Mouse (Mus musculus) heart, postnatal 36 days (tissue): Measurements from ENCODE around the gene Ppdpf. TPM values are rescaled to one million over a fixed set of nuclear protein-coding genes. Genes with fewer than 3 reads are reported as not detected.
"Not testable (repeated sequence)": the region's sequence is repeated elsewhere in the genome, so short reads cannot be mapped to it uniquely, and the experiment has no call there.

ENCODE experiments used
- DNase-seq, 2 experiments: peaks; one replicate each; pipeline ENCODE4 v3.0.0; 2021 to 2022
- intact Hi-C: fragments of 180-260 bp; cut with DNase I; formaldehyde crosslinking; loops from one replicate; pipeline ENCODE4 v1.15.1; 2025
- total RNA-seq, 2 experiments: library from RNA; stranded (reverse); gene quantifications; 2 replicates each; pipeline ENCODE4 v1.2.3; 2021

The Ppdpf gene
- total RNA-seq, 2 experiments from 2014 or later, result 49.4 to 52.6 TPM

DNA sequence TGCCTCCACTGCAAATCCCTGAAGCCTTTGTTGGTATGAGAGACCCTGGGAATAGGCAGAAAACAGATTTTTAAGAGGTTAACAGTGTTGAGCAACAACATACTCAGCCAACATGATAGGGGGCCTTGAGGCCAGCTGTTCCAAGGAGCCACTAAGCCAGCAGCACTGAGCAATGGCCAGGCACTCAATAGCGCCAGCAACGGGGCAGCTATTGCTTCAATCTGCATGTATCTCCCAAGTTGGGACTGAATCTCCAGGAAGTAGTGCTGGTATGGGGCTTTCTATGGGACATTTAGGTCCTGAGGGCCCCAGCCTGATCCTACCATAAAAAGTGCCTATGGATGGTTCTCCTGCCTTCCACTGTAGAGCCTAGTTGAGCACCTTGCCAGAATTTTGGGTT is 28.6 kb upstream of the Ppdpf start:
- intact Hi-C loops, result no loop called here
- DNase-seq, result no peak

DNA sequence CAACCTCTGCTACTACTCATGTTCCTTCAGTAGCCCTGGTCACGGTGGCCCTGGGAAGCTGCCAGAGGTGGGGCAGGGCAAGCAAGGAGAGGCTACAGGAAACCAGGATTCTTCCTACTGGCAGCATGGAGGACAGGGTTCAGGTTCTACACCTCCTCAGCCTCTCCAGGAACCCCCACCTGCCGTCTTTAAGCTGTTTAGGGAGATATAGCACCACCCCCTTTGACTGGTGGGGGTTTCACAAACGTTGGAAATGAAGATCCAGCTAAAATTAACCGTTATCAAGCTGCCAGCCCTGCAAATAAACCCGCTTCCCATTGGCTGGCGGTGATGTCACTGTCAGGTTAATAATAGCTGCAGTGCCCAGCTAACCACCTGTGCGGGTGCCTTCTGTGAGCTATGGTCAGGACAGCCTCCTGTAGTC is 27.9 kb upstream of the Ppdpf start:
- DNase-seq, result no peak
- intact Hi-C loops, result no loop called here

DNA sequence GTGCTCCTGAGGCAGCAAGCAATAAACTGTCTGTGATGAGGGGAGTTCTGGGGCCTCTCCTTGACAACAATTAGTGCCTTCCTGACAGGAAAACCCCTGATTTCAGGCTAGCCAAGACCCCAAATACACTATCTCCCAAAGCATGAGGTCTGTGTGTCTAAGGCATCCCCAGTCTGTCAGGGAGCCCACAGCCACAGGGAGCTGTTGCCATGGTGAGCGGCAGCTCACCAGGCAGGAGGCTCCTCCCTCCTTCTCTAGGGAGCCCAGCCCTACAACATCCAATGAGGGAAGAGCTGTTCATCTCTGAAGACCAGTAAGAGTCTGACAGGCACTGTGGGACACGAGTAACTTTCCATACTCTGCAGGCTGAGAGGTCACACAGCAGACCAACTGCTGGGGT is 27.3 kb upstream of the Ppdpf start:
- intact Hi-C loops, result no loop called here
- DNase-seq, result no peak

DNA sequence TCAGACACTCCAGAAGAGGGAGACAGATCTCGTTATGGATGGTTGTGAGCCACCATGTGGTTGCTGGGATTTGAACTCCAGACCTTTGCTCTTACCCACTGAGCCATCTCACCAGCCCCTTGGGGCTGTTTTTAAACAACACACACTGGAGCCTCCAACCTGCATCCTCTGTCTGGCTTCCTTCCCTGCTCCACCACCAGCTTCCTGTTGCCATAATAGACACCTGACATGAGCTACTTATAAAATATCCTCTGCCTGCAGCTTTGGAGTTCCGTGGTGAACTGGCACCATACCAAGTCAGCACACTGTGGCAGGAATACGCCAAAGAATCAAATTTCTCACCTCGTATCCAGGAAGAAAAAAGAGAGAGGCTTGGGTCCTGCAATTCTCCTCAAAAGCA is 26.2 kb upstream of the Ppdpf start:
- intact Hi-C loops, result no loop called here
- no peak for DNase-seq

DNA sequence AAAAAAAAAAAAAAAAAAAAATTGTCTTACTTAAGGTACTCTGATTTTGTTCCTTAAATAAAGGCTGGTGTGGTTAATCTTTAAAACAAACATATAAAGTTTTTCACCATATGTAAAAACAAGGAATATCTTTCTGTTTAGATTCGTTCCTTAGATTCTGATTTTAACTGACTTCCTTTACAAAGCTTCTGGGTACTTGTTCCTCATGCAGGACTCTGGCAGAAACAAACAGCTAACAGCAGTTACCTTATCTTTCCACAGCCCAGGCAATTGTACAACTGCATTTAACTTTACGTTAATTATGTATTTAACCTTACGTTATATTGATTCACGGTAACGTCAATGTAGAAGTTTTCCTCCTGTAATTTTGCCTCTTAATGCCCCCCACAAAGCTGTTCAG is 20.6 kb upstream of the Ppdpf start:
- intact Hi-C loops, result no loop called here
- no peak for DNase-seq

DNA sequence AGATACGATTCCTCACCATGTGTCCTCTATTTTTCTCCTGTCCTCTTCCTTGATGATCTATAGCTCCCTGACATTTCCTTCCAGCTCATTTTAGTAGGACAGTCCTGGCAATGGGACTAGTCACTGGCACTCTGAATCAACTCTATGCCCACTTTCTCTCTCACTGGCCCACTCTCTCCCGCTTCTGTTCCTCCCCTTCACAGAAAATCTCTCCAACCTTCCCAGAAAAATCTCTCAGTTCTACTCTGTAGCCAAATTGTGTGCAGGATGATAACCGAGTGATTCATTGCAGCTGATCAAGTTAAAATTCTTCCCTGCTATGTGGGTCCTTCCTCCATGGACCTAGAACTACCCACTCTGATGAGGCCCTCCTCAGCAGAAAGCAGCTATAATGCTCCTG is 12.4 kb upstream of the Ppdpf start:
- intact Hi-C loops, result no loop called here
- no peak for DNase-seq

DNA sequence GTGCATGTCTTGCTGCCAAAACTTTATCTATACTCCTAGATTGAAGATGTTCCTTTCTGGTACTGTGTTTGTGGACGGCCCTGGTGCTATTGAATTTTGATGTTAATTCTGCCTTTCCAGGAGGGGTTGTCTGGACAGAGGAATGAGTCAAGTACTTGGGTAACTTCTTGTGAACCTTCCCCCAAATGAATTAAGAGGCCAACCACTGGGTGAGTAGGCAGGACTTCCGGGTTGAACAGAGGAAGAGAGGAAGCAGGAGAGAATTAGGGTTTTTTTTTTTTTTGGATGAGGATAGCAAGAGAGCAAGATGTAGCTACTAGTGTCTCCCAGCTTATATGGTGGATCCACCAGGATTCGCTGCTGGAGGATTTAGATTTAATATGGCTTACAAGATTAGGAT is 9.0 kb upstream of the Ppdpf start:
- intact Hi-C loops, result no loop called here
- no peak for DNase-seq

DNA sequence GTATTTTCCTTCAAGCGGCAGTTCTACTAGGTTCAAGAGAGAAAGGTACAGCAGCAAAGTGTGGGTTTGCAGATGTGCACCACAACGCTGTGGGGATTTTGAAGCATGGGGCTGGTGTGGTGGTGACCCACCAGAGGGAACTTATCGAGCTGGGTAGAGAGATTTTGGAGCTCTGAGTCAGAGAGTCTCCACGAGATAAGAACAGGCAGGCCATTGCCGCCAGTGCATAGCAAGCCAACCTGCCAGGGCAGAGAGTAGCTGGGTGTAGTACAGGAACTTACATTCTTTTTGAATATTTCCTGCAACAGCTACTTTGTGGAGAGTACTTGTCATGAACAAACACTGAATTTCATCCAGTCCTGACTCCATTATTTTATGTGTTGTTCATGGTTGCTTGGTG is 8.6 kb upstream of the Ppdpf start:
- DNase-seq, result no peak
- intact Hi-C loops, result no loop called here

DNA sequence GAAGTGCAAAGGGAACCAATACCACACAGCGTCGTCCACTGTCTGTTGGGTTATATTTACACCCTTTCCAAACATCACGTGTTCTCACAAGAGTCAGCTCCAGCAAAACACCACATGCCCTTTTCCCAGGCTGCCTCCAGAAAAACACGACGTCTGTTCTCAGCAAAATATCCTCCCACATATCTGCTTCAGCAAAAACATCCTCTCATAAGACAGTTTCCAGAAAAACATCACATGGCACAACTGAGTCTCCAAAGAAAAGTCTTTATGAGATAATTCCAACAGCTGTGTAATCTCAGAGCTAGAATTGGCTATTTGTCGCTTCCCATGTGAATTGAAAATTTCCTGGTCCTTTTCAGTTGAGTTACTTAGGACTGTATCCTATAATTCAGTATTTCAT is 6.1 kb upstream of the Ppdpf start:
- peak in 1 of 2 experiments; percentile 21 for DNase-seq
- intact Hi-C loops, result no loop called here

DNA sequence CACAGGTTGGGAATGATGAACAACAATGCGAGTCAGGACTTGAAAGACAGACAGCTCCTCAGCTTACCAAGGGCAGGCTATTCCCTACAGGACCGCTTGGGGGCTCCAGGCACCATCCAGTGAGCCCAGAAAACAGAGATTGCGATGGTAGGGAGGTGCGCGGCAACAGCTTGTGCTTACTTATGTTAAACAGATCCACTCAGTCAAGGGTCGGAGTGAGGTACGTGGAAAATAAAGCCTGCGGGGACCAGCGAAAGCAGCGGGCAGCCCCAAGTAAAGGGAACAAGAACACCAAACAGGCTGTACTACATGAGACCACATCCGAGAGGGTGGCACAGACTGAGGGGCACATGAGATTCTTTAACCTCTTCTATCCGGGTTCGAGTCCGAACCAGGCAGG is 412 bp upstream of the Ppdpf start:
- intact Hi-C loops, result loop anchor here (1.0 to 5.0 kb wide), 4 partner anchors 102 to 411 kb away; partner anchors contain the start of genes Gmeb2, Rtel1 and Samd10

DNA sequence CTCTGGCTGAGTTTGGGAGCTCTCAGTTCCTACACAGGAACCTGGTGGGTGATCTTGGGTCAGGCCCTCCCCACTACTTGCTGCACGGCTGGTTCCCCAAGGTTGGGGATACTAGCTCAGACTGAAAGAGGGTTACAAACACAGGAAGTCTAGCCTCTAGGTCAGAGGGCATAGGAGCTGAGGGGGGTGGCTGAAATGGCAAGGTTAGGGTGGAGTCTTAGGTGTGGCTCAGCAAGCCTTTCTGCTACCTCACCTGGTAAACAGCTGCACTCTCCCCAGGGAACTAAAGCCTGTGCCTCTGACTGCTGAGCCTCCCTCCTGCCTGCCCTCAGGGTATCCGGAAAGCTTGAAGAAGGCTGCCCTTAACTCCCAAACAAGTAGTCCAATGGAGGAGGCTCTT is 1.6 kb downstream of the Ppdpf start:
- intact Hi-C loops, result loop anchor here (2.0 to 5.0 kb wide), 4 partner anchors 30 to 409 kb away; partner anchors contain the start of genes Rtel1 and Samd10
- peak in 1 of 2 experiments; percentile 30 for DNase-seq

More for the DNA sequence above, 412 bp upstream of the Ppdpf start:
- peak; percentile 85 to 86 for DNase-seq

DNA sequence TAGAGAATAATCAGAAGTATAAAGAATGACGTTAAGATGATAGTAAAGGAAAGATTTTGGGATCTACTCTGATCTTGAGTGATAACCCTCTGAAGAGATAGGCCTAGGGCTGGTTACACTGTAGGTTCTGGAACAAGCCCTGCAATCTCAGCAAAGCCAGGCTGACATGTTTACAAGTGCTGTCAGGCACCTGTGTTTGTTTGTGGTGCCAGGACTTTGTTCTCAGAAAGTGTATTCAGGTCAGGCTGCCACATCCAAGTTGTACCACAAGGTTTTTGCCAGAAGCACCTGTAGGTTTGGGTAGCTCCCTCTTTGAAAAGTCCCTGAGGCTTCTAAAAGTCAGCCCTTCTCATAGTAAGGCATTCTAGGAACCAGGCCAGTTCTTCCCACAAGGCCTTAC is 2.3 kb downstream of the Ppdpf start:
- intact Hi-C loops, result loop anchor here (2.0 to 5.0 kb wide), 4 partner anchors 29 to 408 kb away; partner anchors contain the start of genes Rtel1 and Samd10

DNA sequence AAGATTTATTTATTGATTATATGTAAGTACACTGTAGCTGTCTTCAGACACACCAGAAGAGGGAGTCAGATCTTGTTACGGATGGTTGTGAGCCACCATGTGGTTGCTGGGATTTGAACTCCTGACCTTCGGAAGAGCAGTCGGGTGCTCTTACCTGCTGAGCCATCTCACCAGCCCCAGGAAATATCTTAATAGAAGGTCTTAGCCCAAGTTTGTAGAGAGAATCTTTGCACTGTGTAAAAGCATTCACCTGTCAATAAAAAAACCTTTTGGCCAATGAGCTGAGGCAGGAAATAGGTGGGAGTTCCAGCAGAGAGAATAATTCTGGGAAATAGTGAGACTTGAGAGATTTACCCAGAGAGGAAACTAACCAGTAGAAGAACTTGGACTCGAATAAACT is 4.3 kb downstream of the Ppdpf start:
- DNase-seq, intact Hi-C loops: not testable (repeated sequence)

More for the DNA sequence above, 2.3 kb downstream of the Ppdpf start:
- no peak for DNase-seq

DNA sequence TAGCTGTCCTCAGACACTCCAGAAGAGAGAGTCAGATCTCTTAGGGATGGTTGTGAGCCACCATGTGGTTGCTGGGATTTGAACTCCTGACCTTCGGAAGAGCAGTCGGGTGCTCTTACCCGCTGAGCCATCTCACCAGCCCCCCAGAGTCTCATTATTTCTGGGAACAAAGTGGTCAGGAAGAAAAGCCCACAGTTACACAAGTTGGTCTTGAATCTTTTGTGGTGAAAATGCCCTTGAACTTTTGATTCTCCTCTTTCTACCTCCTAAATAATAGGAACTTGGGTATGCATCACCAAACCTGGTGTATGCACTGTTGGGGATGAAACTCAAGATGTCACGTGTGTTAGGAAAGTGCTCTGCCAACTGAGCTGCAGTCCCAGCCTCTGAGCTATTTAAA is 4.9 kb downstream of the Ppdpf start:
- intact Hi-C loops, result no loop called here
- DNase-seq, result no peak

DNA sequence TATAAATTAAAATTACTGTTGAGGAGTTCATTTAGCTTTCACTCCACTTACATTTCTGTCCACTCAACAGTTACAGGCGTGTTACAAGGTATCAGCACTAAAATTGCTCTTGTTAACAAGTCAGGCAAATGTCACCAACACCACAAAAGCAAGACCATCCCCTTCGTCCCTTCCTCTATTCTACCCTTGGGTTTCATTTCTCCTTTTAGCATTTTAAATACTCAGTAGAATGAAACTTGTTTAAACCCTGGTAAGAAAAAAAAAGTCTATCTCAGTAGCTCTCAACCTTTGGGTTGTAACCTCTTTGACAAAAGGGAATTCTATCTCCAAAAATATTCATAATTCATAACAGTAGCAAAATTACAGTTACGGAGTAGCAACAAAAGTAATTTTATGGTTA is 6.0 kb downstream of the Ppdpf start:
- no peak for DNase-seq
- intact Hi-C loops, result no loop called here

DNA sequence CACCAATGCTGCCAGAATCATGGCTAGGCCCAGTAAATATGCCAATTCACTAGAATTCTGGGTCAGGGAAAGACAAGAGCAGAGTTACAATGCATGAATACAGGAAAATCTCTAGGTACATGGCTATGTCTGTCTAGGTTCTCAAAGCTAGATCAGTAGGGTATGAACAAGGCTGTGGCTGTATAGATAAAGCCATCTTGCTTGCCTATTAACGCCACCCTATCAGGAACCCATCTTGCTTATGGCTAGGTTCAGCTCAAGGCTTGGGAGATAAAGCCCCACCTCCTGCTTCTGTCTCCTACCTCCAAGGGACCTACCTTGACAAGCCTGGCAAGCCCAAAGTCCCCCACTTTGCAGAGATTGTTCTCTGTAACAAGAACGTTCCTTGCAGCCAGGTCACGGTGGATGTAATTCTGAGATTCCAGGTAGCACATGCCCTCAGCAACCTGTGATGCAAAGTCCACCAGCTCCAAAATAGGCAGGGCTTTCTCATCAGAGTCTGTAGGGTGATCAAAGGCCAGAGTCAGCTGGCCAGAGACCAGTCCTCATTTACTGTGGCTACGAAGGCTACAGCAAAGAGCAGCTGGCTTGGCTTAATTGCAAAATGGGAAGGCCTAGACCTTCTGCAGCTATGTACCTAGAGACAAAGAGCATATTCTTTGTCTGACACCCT is 9.7 kb downstream of the Ppdpf start:
- DNase-seq, result no peak
- intact Hi-C loops, result no loop called here

DNA sequence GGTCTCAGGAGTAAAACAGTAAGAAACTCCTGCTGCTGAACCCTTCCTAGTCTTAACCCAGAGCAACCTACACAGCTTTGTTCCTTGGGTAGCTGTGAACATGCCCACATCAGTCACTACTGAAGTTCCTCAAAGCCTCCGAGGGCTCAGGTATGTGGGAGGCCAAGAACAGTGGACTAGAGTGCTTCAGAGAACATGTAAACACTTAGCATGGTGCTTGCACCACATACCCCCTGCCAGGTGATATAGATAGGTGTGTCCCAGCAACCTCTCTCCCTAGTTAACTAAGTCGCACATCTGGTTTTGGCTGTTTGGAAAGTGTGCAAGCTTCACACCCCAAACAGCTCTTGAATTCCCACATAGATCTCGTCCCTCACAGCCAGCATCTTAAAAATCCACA is 14.6 kb downstream of the Ppdpf start:
- DNase-seq, result no peak
- intact Hi-C loops, result no loop called here

DNA sequence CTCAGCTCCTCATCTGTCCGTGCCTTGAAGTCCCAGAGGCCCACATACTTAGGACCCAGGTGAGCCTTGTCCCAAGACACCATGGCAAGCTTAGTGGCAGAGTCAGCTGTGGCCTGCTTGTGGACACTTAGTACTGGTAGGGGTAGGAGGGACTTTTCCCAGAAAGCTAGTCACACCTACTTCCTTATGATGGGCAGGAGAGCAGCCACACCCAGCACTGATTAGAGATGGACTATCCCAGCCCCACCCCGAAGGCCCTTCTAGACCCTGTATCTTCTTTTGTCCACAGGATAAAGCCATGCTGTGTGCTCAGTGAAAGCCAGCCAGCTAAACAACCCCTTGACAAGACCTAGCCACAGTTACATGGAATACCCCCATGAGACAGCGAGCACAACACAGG is 15.4 kb downstream of the Ppdpf start, which contains the start of gene Ptk6:
Ptk6 (minus strand) TSS at position 368 of the 400 bp plus-strand sequence.
- intact Hi-C loops, result no loop called here
- DNase-seq, result no peak

DNA sequence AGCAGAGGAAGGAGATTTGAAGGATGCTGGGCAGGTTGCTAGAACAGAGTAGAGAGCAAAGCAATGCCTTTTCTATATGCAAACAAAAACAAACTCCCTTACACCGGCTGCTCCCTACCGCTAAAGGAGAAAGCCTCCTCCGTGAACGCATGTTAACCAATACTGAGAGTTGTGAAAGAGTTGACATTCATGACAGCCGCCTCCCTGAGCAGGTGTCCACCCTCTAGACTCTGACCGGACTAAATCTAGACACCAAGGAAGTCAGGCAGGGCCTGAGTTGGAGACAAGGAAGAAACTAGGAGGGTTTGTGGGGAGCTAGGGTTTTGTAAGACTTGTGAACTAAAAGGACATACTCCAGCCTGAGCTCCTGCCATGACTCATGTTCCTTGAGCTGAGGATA is 15.8 kb downstream of the Ppdpf start:
- intact Hi-C loops, result no loop called here
- no peak for DNase-seq

DNA sequence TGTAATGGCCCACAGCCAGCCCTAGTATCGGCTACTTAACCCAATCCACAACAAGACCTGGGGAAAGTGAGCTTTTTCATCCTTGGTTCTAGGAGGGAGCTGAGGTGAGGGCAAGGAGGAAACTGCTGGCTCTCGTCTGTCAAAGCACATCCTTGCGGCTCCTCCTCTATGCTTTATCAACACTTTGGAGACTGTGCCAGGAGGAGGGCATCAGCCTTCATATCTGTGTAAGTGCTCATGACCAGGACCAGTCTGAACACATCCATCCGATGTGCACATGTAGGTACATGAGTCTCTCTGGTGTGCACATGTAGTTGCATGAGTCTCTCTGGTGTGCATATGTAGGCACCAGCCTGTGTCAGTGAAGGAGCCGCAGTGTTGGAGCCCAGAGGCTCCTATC is 18.6 kb downstream of the Ppdpf start:
- intact Hi-C loops, result no loop called here
- DNase-seq, result no peak

DNA sequence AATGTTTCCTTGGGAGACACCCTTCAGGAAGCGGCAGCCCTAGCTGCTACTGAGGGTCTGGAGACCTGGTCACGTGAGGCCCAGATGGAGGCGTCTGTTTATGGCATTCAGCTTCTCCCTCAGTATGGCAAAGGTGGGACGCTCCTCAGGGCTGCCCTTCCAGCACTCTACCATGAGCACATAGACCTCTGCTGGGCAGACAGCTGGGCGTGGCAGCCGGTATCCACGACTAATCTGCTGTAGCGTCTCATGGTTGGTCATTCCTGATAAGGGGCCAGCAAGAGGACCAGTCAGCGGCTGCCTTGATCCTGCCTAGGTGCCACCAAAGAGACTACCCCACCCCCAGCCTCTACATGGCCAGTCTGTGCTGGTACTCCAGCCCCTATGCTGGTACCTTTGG is 19.1 kb downstream of the Ppdpf start:
- intact Hi-C loops, result no loop called here
- DNase-seq, result no peak

DNA sequence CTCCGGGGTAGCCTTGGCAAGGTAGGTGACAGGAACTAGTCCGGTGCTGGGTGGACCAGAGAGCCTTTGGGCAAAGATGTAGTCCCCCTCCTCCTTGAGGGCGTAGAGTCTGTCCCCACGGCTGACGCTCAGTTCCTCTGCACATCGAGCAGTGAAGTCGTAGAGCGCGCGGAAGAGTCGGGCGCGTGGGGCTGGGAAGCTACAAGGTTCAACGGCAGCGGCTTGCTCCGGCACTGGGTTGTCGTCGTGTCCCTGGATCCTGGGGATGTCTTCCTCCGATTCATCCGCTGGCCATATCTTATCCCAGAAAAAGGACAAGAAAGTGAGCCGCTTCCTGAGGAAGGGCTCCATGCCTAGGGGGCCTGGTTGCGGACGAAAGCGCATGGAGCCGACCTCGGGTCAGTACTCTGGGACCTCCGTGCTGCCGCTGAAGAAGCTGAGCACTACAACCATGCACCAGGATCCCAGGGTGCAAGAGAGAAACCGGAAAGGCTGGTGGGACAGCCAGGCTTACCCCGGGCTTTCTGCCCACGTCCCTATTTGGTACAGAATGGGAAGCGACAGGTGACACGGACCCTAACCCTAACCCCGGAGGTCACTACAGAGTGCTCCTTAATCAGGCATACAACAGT is 25.5 kb downstream of the Ppdpf start:
- intact Hi-C loops, result no loop called here
- no peak for DNase-seq
